Mouse (Mus musculus) left cerebral cortex, postnatal 14 days (tissue): ENCODE data around the gene Lyzl4. TPM values are rescaled to one million over a fixed set of nuclear protein-coding genes. Genes with fewer than 3 reads are reported as not detected.
"Not testable (repeated sequence)": the region's sequence is repeated elsewhere in the genome, so short reads cannot be mapped to it uniquely, and the experiment has no call there.

Experiments
- DNase-seq, 2 experiments: peaks; one replicate each; pipeline ENCODE4 v3.0.0; 2021 to 2022; ENCODE audit warnings: low spot score in 2 of 2, mixed read lengths in 1 of 2
- intact Hi-C: fragments of 180-260 bp; cut with DNase I; formaldehyde crosslinking; loops from one replicate; pipeline ENCODE4 v1.15.1; 2025
- total RNA-seq, 2 experiments: library from RNA; stranded (reverse); gene quantifications; 2 replicates each; pipeline ENCODE4 v1.2.3; 2021

Lyzl4 gene
- total RNA-seq, 2 experiments from 2014 or later: 0.97 to 1.2 TPM

DNA sequence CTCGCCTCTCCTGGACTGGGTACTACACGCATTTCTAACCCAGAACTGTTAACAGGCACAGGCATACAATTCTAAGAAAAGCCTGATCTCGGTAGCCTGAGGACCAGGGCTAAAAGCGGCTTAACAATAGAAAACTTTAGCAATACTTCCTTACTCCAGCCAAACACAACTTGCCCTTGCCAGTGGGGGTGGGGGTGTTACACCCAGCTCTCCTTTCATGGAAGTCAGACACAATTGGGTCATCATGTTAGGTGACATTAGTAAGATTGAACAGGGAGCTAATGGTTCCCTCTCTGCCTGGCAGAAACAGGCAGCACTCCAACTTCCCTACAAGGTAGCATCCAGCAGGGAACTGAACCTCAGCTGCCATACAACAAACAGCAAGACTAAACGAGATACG lies 32.5 kb downstream of the Lyzl4 start:
- intact Hi-C loops: loop anchor here (5.0 to 10.0 kb wide), 3 partner anchors 222 to 365 kb away; partner anchors contain the start of gene Ulk4
- no peak for DNase-seq

DNA sequence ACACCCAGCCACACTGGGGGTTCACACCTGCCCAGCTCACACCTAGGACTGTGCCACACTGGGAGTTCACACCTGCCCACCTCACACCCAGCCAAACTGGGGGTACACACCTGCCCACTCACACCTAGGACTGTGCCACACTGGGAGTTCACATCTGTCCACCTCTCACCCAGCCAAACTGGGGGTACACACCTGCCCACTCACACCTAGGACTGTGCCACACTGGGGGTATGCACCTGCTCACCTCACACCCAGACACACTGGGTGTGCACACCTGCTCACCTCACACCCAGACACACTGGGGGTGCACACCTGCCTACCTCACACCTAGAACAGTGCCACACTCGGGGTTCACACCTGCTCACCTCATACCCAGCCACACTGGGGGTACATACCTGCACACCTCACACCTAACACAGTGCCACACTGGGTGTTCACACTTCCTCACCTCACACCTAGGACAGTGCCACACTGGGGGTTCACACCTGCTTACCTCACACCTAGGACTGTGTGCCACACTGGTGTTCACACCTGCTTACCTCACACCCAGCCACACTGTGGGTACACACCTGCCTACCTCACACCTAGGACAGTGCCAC lies 35.3 kb downstream of the Lyzl4 start:
- no peak for DNase-seq
- intact Hi-C loops: loop anchor here (5.0 to 10.0 kb wide), 3 partner anchors 219 to 362 kb away; partner anchors contain the start of gene Ulk4

DNA sequence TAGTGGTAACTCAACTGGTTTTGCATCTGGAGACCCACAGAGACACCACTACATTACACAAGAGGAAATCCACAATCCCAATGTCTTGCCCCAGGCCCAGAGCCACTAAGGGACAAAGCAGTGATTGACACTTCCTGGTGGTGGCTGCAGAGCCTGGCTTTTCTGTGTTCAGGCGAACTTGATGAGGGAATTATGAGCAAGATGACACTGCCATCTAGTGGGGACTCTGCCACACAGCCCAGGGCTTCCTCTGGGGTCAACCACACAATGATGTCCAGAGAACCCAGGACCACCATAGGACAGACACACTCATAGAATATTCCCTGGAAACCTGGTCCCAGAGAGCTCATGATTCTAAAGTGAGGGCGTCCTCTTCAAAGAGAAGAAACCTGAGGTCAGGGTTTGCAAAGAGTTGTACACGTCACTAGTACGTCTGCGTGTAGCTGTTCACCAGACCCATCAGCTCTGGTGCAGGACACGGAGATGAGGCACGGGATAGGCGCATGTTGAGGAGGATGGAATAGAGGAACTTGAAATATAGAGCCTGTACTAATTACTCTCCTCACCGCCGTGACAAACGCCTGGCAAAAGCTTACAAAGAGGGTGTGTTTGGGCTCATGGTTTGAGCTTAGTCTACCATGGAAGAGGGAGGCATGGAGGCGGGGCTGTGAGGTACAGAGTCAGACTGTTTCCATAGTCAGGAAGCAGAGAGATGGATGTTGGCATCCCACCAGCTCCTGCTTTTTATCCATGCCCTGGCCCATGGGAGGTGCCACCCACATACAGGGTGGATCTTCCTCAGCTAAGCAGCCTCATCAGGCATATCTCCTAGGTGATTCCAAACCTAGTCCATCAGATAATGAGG lies 36.2 kb downstream of the Lyzl4 start:
- peak; percentile 79 to 87 for DNase-seq
- intact Hi-C loops: loop anchor here (1.0 to 10.0 kb wide), 4 partner anchors 126 to 361 kb away; partner anchors contain the start of gene Ulk4

GRCm38 (mm10) chr9:121602381-121602780 lies 39.5 kb downstream of the Lyzl4 start:
- intact Hi-C loops: loop anchor here (10.0 kb wide), 2 partner anchors 328 to 358 kb away; partner anchors contain the start of gene Ulk4
- DNase-seq: no peak

DNA sequence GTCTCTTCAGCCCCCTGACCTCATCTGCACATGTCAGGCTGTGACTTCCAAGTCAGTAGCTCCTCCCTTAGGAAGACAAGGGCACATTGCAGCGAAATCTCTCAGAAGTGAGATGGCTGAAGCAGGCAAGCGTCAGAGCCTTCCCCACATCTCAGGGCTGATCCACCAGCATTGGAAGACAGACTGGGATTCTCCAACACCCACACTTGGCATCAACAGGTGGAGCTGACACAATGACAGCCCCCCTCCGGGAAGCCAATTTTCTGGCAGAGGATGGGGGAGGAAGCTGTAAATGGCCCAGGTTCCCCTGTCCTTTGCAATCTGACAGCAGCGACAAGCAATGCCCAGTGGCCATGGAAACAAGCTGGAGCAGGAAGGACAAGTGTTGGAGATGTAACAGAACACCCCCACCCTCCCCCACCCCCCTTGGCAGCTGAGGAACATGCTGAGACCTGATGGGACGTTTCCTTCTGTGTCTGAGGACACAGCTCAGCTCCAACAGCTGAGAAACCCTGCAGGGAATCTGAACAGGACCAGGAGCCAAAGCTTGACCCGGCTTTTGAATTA lies 41.0 kb downstream of the Lyzl4 start:
- intact Hi-C loops: loop anchor here (2.0 to 10.0 kb wide), 3 partner anchors 106 to 356 kb away; partner anchors contain the start of genes Cck and Ulk4
- DNase-seq: peak; percentile 65 to 91

- DNase-seq: peak; percentile 61 to 73
- intact Hi-C loops: loop anchor here (2.0 to 10.0 kb wide), 3 partner anchors 106 to 356 kb away; partner anchors contain the start of genes Cck and Ulk4
Observed at GRCm38 (mm10) chr9:121600201-121600860, 41.6 kb downstream of the Lyzl4 start.

- no peak for DNase-seq
- intact Hi-C loops: loop anchor here (5.0 kb wide), 1 partner anchor 42 kb away; no protein-coding TSS in a partner anchor
Observed at GRCm38 (mm10) chr9:121599551-121599950, 42.3 kb downstream of the Lyzl4 start.

DNA sequence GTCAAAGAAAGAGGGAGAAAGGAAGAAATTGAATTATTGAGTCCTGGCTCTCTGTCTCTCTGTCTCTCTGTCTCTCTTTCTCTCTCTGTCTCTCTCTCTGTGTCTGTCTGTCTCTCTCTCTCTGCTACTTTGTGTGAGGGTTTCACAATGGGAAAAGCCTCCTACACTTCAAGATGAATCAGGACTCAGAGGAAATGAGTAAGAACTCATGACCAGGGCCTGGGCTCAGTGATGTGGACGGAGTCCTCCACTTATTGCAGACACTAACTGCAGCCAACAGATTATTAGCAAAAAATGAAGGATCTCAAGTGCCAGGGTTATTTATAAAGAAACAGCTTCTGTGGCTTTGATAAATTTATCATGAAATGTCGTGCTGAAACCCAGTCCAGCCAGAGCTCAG lies 43.8 kb downstream of the Lyzl4 start:
- intact Hi-C loops: loop anchor here (5.0 kb wide), 1 partner anchor 41 kb away; no protein-coding TSS in a partner anchor

DNA sequence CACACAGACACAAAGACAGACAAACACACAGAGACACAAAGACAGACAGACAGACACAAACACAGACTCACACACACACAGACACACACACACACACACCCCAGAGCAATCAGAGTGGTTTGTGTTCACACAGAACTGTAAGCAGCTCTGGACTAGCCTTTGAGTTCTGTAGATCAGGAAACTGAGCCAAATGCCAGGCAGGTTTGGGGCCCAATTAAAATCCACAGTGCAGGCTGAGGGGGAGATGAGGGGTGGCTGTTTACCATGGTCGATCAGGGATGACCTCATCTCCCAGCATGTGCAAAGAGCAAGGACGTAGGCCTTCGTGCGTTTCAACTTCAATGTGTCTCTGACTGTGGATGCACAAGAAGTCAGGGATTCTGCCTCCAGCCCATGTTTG lies 47.1 kb downstream of the Lyzl4 start:
- no peak for DNase-seq

More for the DNA sequence above, 43.8 kb downstream of the Lyzl4 start:
- DNase-seq: no peak

GRCm38 (mm10) chr9:121593768-121594167 lies 48.1 kb downstream of the Lyzl4 start:
- DNase-seq, intact Hi-C loops: not testable (repeated sequence)

More for the DNA sequence above, 47.1 kb downstream of the Lyzl4 start:
- intact Hi-C loops: loop anchor here (5.0 kb wide), 1 partner anchor 37 kb away; no protein-coding TSS in a partner anchor

- DNase-seq: no peak
- intact Hi-C loops: no loop called here
Observed at GRCm38 (mm10) chr9:121592948-121593550, 48.8 kb downstream of the Lyzl4 start.

DNA sequence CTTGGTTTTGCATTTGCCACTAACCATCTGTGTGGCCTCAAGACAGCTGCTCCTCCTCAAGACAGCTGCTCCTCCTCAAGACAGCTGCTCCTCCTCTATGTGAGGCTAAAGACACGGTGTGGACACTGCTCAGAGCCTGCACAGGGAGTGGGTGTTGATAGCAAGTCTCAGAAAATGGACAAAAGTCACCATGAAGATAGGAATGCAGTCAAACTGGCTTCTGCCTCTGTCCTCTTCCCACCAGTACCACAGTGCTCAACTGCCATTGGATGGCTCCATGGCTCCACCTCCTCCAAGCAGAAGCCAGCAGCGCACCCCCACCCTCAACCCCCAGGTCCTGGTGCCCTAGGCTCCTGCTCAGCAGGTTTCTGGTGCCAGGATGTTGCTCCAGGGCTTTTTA lies 52.4 kb downstream of the Lyzl4 start:
- no peak for DNase-seq
- intact Hi-C loops: no loop called here

DNA sequence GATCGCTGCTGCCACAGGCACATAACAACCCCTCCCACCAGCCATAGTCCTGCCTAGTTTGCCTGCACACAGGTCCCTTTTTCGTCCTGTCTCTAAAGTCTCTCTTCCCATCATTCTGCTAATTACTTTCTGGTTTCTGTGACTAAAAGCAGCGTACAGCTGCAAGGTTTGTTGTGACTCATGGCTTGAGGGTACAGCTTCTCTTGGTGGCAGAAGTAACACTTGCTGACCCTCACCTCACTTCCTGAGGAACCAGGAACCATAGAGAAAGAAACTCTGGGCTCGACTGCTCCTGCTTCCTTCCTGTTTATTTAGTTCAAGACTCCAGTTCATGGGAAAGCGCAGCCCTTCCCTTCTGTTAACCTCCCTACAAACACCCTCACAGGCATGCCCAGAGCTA lies 67.5 kb downstream of the Lyzl4 start:
- DNase-seq: no peak
- intact Hi-C loops: no loop called here

GRCm38 (mm10) chr9:121568451-121568850 lies 73.4 kb downstream of the Lyzl4 start:
- intact Hi-C loops: no loop called here
- no peak for DNase-seq

DNA sequence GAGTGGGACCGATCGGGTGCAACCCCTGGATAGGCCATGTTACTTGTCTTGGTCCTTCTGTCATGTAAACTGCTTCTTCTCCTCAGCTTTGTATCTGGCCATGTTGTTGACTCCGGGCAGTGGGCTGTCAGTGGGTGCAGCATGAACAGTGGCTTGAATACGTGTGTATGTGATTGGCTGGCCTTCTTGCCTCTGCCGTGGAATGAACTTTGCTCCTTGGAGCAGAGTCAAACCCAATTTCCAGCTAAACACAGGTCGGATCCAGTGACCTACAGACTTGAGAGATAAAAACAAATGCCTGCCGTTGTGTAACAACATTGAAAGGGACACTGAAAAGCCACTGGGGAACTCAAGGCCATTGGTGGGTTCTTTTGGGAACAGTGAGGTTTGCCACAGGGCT lies 75.5 kb downstream of the Lyzl4 start:
- intact Hi-C loops: no loop called here
- DNase-seq: no peak

- intact Hi-C loops: no loop called here
- no peak for DNase-seq
Observed at GRCm38 (mm10) chr9:121563276-121563675, 78.6 kb downstream of the Lyzl4 start.

GRCm38 (mm10) chr9:121560515-121560914 lies 81.4 kb downstream of the Lyzl4 start:
- intact Hi-C loops: no loop called here
- DNase-seq: no peak

- DNase-seq: no peak
- intact Hi-C loops: loop anchor here (5.0 kb wide), 3 partner anchors 39 to 66 kb away; no protein-coding TSS in a partner anchor
Observed at GRCm38 (mm10) chr9:121558167-121558566, 83.7 kb downstream of the Lyzl4 start.

DNA sequence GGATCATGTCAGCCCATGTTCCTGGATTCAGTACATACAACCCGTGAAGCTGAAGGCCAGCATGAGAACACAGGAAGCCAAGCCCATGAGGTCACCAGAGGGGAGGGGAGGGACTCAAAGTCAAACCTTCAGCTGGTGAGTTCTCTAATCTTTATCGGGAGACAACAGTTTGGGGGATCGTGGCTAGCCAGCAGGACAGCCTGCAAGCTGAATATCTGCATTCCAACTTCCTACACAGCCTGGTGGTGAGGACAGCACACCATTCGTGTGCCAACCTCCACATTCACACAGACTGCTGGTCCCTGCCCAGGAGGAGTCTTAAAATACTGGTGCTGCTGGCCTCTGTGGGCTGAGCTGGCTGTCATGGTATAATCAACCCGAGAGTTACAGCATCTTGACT lies 85.0 kb downstream of the Lyzl4 start:
- intact Hi-C loops: loop anchor here (5.0 kb wide), 3 partner anchors 40 to 65 kb away; no protein-coding TSS in a partner anchor
- DNase-seq: peak; percentile 42 to 66
